Mouse (Mus musculus) mesoderm, embryonic 11.5 days (tissue): Measurements from ENCODE around the gene Helz.
"Not testable (repeated sequence)": the region's sequence is repeated elsewhere in the genome, so short reads cannot be mapped to it uniquely, and the experiment has no call there.

Source experiments
- DNase-seq: peaks from one replicate; pipeline ENCODE4 v3.0.0-alpha.2; 2012; ENCODE audit warnings: low read depth, low spot score

Gene Helz

GRCm38 (mm10) chr11:107548204-107548975 is 660 bp downstream of the Helz start:
- DNase-seq: no peak

GRCm38 (mm10) chr11:107559874-107560273 is 12.1 kb downstream of the Helz start:
- DNase-seq: no peak

- DNase-seq: no peak
These were observed 19.7 kb downstream of the Helz start for GRCm38 (mm10) chr11:107567431-107567830.

GRCm38 (mm10) chr11:107568466-107568995 is 20.8 kb downstream of the Helz start:
- no peak for DNase-seq

- not testable (repeated sequence) for DNase-seq
These were observed 23.2 kb downstream of the Helz start for GRCm38 (mm10) chr11:107570891-107571290.

- no peak for DNase-seq
These were observed 23.6 kb downstream of the Helz start for GRCm38 (mm10) chr11:107571318-107571717.

- no peak for DNase-seq
These were observed 24.8 kb downstream of the Helz start for GRCm38 (mm10) chr11:107572551-107572950.

- DNase-seq: peak; percentile 43
These were observed 25.4 kb downstream of the Helz start for GRCm38 (mm10) chr11:107573061-107573692.

- DNase-seq: no peak
These were observed 26.1 kb downstream of the Helz start for GRCm38 (mm10) chr11:107573847-107574246.

- DNase-seq: no peak
These were observed 27.3 kb downstream of the Helz start for GRCm38 (mm10) chr11:107574811-107575705.

- DNase-seq: no peak
These were observed 28.5 kb downstream of the Helz start for GRCm38 (mm10) chr11:107576186-107576585.

GRCm38 (mm10) chr11:107577400-107577799 is 29.7 kb downstream of the Helz start:
- no peak for DNase-seq

GRCm38 (mm10) chr11:107578226-107578625 is 30.5 kb downstream of the Helz start:
- no peak for DNase-seq

- no peak for DNase-seq
These were observed 33.1 kb downstream of the Helz start for GRCm38 (mm10) chr11:107580786-107581185.

GRCm38 (mm10) chr11:107584660-107585451 is 37.1 kb downstream of the Helz start:
- DNase-seq: no peak

GRCm38 (mm10) chr11:107586129-107586528 is 38.4 kb downstream of the Helz start:
- not testable (repeated sequence) for DNase-seq

GRCm38 (mm10) chr11:107587141-107587540 is 39.4 kb downstream of the Helz start:
- no peak for DNase-seq

- no peak for DNase-seq
These were observed 44.8 kb downstream of the Helz start for GRCm38 (mm10) chr11:107592575-107592974.

- DNase-seq: no peak
These were observed 49.7 kb downstream of the Helz start for GRCm38 (mm10) chr11:107597381-107597780.

GRCm38 (mm10) chr11:107605694-107606093 is 58.0 kb downstream of the Helz start:
- no peak for DNase-seq

- DNase-seq: no peak
These were observed 66.2 kb downstream of the Helz start for GRCm38 (mm10) chr11:107613906-107614305.
